Mouse (Mus musculus) right cerebral cortex, postnatal 4 days (tissue): ENCODE measurements around the gene Chn2.
A peak's percentile ranks its signal among the peaks of the same experiment; 100 is the strongest.

ENCODE experiments used
- DNase-seq: peaks from one replicate; pipeline ENCODE4 v3.0.0-alpha.2; 2022

Gene Chn2

DNA sequence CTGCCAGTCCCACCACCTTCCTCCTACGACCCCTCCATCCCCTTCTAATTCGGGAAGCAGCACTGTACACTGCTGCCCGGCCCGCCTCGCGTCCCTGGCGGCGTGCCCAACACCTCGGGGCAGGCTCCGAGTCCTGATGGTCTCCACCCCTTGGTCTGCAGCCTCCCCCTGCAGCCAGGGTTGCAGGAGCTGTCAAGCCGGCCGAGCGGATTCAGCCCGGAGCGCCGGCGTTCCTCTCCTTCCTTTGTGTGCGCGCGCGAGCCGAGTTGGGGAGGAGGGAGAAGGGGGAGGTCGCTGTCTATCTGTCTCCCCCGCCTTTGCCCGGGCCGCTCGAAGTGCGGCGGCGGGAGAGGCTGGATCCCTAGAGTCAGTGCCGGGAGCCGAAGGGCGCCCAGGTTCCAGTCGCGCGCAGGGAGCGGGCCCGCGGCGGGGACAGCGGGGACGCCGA is at the start of gene Chn2:
TSS of gene Chn2 (plus strand) at position 198 of the 448 bp plus-strand sequence.
- DNase-seq: peak; percentile 72

DNA sequence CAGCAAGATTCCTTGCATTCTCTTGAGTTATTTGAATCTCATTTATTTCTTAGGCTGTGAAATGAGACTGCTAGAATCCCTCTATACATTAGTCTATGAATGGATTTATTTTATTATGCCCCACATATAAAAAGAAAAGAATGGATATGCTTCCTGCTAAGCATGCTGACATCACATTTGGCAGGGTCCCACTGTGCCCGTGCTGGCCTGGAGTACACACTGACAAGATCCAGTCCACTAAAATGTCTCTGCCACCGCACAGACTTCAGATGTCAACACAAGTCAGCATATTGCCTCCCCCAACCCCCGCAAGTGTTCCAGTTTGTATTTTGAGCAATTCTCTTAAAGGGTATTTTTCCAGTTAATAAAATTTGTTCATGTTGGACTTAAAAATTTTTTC is 47.0 kb upstream of the Chn2 start:
- DNase-seq: no peak

DNA sequence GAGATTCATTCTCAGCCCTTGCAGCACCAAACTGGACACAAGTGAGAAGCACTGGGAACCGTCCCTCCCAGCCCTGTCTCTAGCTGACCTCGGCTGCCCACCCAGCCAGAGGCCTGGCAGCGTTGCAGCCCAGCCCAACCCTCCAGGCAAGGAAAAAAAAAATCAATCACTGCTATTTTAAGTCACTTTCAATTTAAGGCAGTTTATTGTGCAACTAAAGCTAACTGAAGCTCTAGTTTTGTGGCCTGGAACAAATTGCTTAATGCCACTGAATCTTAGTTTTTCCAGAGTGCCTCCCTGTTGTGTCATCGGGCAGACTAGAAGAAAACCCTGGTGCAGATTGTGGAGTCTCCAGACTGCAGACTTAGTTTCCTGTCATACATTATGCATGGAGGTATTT is 43.8 kb upstream of the Chn2 start:
- DNase-seq: no peak

DNA sequence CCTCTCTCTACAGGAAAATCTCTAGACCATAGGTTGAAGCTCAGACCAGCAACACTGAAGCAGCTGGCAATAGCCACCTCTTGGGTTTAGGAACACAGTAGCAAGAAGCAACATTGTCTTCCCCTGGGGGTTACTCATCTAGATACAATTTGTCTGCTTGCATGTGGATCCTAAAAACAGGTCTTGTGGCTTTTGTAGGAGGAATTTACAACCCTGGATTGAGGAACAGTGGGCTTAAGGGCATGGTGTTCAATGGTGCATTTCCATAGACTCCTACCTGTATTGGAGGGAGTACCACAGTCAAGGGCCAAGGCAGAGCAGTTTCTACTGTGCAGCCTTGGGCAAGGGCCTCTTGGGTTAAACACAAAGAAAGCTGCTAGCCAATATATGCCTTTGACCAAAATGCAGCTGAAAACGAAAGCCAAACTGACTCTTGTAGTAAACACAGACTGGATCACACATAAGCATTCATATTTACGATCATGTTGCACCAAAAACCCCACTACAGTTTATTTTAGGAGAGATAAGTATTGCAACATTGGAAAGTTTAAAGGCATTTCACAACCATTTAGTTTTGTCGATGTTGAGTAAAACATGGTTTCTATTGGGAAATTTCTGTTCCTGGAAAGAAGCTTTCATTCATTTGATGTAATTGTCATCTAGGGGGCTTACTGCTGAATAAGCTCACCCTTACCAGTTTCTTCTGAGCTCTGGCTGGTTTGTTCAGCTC is 43.0 kb upstream of the Chn2 start:
- DNase-seq: no peak

DNA sequence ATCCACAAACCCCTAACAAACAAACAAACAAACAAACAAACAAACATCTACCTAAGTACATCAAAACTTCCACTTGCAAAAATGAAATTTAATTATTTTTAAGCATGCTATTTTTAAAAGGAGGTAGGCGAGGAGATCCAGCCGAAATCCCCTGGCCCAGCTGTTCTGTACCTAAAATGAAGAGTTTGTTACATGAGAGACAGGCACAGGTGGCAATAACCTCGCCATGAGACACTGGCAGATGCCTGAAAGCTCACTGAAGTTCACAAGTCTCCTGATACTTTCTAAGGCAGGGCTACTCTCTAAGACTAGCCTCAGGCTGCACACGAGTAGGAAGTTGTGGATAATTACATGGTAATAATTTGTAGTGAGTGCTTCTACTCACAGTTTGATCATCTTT is 34.1 kb upstream of the Chn2 start:
- DNase-seq: no peak

DNA sequence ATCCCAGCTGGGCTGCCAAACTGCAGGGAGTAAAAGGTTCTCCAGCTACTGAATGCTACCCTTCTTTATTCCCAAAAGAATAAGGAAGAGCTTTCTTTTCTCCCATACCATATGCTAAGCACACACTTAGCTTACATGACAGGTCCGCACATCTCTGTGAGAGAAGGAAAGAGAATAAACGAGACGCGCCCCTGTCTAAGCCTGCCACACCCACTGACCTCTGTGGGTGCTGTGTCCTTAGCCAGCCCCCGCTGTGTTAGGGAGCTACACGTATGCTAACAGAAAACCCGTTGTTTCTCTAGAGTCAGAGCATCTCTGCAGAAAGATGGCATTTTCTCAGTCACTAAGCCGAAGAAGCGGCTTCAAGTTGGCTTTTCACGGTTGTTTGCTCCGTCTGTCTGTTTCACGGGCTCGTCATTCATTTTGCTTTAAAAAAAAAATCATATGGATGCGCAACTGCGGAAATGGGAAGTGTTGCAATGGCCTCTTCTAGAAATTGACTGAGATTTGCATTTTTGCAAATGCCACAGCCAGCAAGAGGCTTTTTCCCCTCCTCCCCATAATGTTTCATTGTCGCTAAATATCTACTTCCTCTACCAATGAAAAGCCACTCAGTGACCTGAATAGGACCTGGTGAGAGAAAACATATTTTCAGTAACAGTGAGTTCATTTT is 30.8 kb upstream of the Chn2 start:
- DNase-seq: peak; percentile 12

DNA sequence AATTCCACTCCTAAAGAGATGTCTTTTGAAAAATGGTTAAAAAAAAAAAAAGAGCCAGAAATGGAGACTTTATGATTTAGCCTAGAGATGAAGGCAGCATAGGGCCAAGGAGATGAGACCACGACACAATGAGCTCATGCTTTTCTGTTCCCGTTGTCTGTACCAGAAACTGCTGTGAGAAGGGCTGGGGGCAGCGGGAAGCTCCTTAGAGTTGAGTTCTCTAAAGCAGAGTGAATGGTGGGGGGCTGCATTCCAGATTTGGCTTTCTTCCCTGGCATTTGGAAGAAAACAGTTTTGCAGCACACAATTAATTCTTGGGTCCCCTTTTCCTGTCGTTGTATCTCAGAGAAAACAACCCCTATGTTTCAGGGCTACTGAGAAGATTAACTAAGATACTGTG is 30.1 kb upstream of the Chn2 start:
- no peak for DNase-seq

DNA sequence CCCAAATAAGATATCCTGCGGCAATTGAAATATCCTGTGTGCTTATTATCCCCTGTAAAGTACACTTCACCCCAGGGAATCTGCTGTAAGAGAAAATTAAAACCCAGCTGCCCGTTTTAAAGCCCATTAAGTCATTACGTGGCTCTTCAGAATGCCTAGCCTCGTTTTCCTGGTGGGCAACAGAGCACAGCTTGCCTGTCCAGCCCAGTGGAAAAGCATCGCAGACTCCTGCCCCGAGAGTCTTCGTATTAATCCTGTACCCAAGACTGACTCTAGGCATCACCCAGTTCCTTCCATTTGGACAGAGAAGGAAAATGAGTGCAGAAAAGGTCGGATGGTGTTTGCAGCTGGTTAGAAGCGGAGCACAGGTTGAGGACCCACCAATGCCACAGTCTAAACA is 29.0 kb upstream of the Chn2 start:
- DNase-seq: no peak

DNA sequence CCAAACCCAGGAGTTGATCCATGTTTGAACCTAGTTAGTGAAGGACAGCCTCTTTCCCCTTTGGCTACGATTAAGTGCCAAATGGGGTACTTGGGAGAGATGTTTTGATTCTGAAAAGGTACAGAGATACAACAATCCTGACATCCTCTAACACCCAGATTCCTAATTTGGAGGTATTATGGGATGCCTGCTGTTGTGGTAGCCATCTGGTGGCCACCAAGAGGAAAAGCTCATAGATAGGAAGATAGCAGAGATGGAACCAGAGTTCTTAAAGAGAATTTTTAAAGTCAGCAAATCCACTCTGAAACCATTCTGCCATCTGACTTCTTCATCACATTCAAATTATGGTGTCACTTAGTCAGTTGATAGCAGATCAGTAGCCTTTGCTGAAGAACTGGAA is 27.2 kb upstream of the Chn2 start:
- DNase-seq: no peak

DNA sequence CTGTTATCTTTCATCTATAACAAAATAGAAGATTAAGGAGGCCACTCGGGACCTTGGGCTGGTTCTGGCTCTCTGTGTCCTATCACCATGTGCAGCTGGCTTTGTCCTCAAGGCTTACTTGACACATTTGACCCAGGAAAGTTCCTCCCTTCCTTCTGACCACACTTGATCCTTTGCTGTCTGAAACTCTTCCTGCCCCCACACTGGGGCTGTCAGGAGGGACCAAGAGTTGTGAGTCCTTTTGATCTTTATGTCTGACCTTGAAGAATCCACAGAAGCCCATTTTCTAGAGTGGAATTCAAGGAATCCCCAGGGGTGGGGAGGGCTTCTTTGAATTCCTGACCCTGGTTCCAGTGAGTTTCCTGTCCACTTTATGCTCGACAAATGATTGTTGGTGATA is 21.3 kb upstream of the Chn2 start:
- DNase-seq: no peak

DNA sequence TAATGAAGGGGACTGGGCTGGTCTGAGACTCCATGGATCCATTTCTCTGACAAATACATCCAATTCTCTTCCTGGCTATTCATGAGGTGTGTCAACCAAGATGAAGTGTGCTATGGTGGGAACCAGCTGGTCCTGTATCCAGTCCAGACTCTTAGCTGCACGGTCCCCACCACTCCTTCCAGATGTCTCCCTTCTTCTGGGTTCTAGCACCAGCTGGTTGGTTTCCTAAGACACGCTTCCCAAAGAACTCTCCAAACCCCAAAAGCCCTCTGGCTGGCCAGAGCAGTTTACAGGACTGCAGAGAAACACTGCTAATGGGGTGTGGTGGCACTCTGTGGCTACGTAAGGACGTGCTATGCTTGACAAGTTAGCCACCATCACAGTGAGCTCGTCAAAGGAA is 20.5 kb upstream of the Chn2 start:
- no peak for DNase-seq

DNA sequence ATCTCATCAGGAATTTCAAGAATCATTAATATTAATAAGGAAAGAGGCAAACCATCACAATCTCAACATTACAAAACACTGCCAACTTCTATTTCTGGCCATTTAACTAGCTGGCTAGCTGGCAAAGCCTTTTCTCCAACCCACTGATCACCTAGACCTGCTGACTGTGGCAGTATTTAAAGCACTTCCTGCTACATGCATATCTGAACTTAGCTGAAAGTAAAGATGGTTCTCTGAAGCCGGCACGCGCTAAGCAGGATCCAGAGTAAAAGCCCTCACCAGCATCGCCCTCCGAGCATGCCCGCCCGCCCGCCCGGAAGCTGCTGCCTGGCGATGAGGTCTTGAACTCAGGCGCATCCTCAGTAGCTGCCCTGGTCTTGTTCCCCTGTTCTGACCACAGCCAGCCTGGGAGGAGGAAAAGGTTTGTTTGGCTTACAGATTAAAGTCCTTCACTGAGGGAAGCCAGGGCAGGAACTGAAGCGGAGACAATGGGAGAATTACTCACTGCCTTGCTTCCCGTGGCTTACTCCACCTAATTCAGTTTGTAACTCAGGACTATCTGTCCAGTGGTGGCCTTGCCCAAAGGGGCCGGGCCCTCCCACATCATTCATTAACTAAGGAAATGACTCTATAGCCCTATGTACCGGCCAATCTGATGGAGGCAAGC is 18.1 kb upstream of the Chn2 start:
- DNase-seq: no peak

DNA sequence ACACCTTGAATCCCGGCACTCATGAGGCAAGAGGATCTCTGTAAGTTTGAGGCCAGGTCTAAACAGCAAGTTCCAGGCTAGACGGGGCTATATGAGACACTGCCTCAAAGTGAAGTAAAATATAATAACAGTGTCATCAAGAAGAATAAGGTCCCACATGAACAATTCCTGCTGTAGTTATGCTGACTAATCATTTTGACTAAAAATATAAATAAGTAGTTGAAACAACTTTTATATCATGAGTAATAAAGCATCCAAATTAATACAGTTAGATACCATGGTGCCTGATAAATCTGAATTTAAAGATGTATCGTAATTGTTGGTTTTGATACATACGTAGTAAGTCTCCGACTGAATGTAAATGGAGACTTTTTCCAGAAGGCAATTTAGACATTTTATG is 15.5 kb upstream of the Chn2 start:
- DNase-seq: no peak

DNA sequence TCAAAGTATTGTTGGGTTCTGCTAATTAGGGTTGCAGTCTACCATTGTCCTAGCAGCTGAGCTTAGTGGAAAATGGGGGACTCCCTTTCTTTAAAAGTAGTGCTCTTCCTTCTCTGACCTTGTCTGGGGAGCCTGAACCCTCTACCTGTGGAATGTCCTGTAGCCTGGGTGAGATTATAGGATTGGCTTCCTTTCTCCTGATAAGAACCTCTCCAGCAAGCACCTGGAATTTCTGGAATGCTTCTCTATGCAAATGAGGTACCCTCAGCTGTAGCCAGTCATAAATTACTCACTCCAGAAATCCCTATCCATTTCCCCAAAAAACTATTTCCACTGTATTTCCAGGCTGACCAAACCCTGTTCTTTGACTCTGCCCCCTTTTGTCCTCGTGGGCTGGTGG is 10.6 kb upstream of the Chn2 start:
- DNase-seq: no peak

DNA sequence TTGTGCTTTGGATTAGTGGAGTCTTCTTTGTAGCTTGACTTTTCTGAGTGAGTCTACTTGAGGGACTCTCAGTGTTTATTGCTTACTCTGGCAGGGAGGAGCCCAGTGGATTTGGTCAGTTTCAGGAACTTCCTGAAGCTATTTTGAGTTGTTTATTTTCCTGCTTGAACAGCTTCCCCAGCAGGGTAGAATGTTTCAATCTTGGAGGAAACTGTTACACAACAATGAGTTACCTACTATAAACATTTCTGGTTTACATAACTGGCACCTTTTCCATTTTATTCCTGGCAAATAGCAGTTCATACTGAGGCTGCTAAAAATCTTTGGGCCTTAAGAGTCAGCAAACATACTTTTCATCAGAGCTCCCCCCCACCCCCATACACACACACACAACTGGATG is 9.0 kb upstream of the Chn2 start:
- DNase-seq: no peak

DNA sequence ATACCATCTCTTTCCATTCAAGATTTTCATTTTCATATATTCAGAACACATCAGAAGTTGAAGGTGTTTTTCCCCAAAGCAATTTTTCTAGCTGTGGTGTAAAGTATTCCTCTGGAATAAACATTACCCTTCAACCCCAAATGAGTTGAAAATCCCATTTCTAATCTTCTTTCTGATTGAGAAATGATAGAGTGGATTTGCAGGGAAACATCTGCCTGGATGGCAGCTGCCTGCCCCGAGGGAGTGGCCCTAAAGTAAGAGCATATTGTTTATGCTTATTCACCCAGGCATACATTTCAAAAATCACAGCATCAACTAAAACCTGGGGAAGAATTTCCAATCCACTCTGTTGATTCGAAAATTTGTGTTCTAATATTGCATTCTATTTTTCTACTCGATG is 8.6 kb upstream of the Chn2 start:
- no peak for DNase-seq

DNA sequence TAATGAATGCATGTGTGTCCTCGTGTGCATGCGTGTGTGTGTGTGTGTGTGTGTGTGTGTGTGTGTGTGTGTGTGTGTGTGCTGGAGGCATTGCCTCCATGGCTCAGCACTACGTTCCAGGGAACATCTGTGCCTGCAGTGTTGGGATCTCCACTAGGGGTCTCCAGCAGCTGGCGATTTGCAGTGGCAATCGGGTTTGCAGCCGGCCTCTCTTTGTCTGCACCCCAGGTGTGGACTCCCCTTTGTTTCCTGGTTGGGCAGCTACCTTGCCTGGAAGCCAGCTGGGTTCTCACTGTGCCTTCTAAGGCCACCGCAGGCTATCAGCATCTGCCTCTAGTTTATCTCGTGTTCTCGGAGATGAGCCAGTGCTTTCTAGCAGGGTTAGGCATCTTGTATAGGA is 4.9 kb upstream of the Chn2 start:
- DNase-seq: peak; percentile 69

DNA sequence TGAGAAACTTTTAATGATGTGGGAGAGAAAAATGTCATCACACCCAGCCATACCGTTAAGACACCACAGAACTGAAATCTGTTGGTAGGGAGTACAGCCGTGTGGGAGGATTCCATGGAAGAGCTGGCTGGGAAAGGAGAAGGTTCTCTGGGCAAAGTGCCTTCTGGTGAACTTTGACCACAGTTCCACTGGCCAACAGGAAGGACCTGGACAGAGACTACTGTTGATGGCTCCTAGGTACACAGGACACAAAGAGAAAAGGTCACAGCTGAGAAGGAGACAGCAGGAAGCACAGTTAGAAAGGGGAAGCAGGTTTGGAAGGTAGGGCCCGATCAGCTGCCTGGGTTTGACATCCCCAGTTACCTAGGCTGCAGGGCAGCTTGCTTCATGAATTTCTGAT is 3.8 kb upstream of the Chn2 start:
- no peak for DNase-seq

DNA sequence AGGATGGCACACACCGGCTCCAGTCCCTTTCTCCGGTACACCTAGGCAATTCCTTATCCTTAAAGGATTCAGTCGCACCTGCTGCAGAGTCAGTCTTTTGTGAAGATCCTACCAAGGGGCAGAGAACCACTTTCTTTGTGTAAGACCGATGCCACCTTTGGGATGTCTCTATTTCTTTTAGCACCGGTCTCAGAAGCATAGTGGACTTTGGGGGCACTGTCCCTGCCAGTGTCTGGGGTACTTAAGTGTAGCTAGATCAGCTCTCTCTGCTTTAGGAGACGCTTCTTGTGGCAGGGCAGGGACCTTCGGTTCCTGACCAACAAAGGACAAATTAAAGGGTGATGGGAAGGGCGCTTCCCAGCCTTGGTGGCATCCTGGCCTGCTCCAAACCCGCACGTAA is 488 bp upstream of the Chn2 start:
- DNase-seq: peak; percentile 23

DNA sequence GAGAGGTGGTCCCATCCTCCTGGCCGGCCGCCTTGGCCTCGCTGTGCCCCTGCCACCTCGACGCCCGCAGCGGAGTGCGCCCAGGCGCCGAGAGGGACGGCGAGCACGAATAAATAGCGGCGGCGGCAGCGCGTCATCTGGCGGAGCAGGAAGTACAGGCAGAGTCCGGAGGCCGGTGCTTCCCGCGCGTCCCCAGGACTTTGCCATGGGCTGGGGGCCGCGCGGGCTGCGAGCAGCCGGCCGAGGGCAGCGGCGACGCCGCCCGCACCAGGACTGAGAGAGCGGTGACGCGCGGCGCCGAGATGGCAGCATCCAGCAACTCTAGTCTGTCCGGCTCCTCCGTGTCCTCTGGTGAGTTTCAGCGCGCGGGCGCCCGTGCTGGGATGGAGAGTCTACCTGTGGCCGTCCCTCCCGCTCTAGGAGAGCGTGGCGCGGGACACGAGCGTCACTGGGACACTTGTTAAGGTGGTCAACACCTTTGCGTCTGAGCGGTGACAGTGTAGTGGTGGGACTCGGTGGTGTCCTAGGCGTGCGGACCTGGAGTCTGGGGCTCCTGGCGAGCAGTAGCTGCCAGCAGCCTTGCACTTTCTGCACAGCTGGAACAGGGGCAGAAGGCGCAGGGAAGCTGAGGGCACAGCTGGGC is 572 bp downstream of the Chn2 start:
- DNase-seq: peak; percentile 64

DNA sequence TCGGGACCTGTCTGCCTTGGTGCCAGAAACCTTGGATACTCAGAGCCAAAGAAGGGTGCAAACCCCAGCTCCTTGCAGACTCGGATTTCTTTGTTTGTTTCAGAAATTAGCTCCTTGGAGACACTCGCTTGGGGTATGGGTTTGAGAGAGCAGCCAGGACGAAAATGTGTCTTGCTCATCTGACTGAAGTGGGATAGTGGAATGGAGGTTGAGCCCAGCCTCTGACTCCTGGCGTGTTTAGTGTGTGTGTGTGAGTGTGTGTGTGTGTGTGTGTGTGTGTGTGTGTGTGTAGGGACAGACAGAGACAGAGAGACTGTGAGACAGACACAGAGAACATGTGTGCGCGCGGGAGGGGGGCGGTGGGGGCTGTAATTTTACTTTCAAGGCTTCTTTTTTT is 1.1 kb downstream of the Chn2 start:
- no peak for DNase-seq

DNA sequence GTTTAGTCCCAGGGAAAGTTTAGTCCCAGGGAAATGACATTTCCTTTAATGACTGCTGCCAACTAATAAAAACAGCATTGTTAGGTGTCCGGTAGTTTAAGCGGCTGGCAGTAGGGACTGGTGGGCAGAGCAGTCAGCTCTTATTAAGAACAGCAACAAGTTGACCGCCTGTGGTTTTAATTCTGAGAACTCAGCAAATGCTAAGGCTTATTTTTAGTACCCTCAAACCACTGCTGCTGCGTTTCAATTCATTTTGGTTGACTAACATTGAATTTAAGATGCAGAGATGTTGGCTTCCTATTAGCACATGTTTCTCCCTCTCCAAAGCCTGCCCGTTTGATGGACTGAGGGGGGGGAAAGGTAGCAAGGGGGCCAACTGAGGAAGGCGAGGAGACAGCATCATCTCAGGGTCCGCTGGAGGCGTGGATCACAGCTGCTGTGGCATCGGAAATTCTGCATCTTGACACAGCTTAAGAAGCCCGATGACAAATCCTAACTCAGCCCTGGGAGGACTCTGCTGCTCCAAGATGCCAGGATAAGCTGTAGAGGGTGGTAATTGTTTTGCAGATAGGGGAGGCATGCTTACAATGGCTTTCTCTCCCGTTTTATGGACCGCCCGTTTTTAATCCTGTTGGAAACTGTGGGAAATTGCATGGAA is 2.2 kb downstream of the Chn2 start:
- DNase-seq: no peak

DNA sequence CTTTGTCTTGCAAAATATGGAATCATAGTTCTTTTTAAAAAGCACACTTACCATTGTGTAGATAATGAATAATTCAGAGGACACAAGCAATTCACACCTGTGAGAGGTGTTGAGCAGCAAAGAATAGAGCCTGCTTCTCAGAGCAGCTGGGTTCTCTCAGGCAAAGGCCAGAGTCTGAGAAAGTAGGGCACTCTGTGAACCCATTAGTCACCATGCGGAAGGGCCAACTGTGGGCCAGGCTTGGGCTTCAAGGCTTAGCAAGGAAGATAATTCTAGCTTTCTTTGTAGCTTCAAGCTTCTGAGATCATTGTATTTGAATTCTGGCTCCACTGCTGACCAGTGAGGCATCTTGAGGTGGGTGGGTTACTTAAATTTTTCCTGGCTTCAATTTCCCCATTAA is 2.8 kb downstream of the Chn2 start:
- DNase-seq: no peak
